Mouse (Mus musculus) limb, embryonic 14.5 days (tissue): ENCODE results near the gene Galnt13. TPM values are rescaled to one million over a fixed set of nuclear protein-coding genes. Genes with fewer than 3 reads are reported as not detected.
A peak's percentile ranks its signal among the peaks of the same experiment; 100 is the strongest.

Experiments
- ATAC-seq: fragments of 200-750 bp; cut with Nextera tagmentation; 2 replicates; pipeline ENCODE4 v1.8.0; 2017; ENCODE audit warnings: low read depth, moderate number of reproducible peaks, moderate TSS enrichment; ENCODE audit not compliant: low FRiP score
- DNase-seq: peaks from one replicate; pipeline ENCODE4 v3.0.0-alpha.2; 2015; ENCODE audit warnings: low spot score
- H3K27ac ChIP-seq: fragments of 300-500 bp; sonication (generic); replicated peaks from 2 replicates; pipeline ENCODE4 v1.5.1; 2014; ENCODE audit warnings: low read depth, mild to moderate bottlenecking, low read length, moderate library complexity, mixed read lengths
- H3K27me3 ChIP-seq: fragments of 300-500 bp; sonication (generic); 2 replicates; pipeline ENCODE4 v1.6.1; 2014; ENCODE audit warnings: low read length, mixed read lengths; ENCODE audit not compliant: control insufficient read depth, insufficient read depth
- H3K36me3 ChIP-seq: fragments of 300-500 bp; sonication (generic); 2 replicates; pipeline ENCODE4 v1.6.1; 2014; ENCODE audit warnings: mild to moderate bottlenecking, low read length, moderate library complexity, mixed read lengths; ENCODE audit not compliant: control insufficient read depth, insufficient read depth
- H3K4me1 ChIP-seq: fragments of 300-500 bp; sonication (generic); 2 replicates; pipeline ENCODE4 v1.6.1; 2014; ENCODE audit warnings: antibody characterized with exemption, low read length, mixed read lengths; ENCODE audit not compliant: control insufficient read depth, insufficient read depth
- H3K4me2 ChIP-seq: fragments of 300-500 bp; sonication (generic); replicated peaks from 2 replicates; pipeline ENCODE4 v1.6.1; 2014; ENCODE audit warnings: low read depth, mild to moderate bottlenecking, low read length, moderate library complexity; ENCODE audit not compliant: severe bottlenecking
- H3K4me3 ChIP-seq: fragments of 300-500 bp; sonication (generic); replicated peaks from 2 replicates; pipeline ENCODE4 v1.5.1; 2014; ENCODE audit warnings: low read length
- H3K9ac ChIP-seq: fragments of 300-500 bp; sonication (generic); 2 replicates; pipeline ENCODE4 v1.6.1; 2014; ENCODE audit warnings: mild to moderate bottlenecking, low read depth, low read length, moderate library complexity; ENCODE audit not compliant: severe bottlenecking
- H3K9me3 ChIP-seq: fragments of 300-500 bp; sonication (generic); 2 replicates; pipeline ENCODE4 v1.6.1; 2016; ENCODE audit warnings: low read length; ENCODE audit not compliant: control insufficient read depth
- POLR2A ChIP-seq: fragments of 200-500 bp; IDR thresholded peaks from 2 replicates; pipeline ENCODE4 v1.8.0; 2012; ENCODE audit warnings: inconsistent platforms, mild to moderate bottlenecking, moderate library complexity, borderline replicate concordance; ENCODE audit not compliant: insufficient read depth, insufficient read length; ENCODE audit errors: extremely low read depth
- WGBS: fragments of 180-500 bp; shearing (Covaris S2); extraction: QIAGEN DNeasy Blood & Tissue Kit; methylation state at CpG from one replicate; pipeline ENCODE4 v1.1.7; 2014; 5-methylcytosine and 5-hydroxymethylcytosine counted together
- polyA plus RNA-seq, 2 experiments: library from polyadenylated mRNA; depleted of rRNA in 1 of 2; stranded (reverse) in 1 of 2; unstranded in 1 of 2; fragments of >200 nt; fragmentation: Nextera tagmentation in 1 of 2; extraction: Ambion mirVana in 1 of 2; gene quantifications; 2 replicates each; pipeline versions ENCODE4 v1.2.1 to v1.2.3; 2012 to 2014

Galnt13 gene
- polyA plus RNA-seq, 2 experiments = 0.55 to 1.5 TPM

DNA sequence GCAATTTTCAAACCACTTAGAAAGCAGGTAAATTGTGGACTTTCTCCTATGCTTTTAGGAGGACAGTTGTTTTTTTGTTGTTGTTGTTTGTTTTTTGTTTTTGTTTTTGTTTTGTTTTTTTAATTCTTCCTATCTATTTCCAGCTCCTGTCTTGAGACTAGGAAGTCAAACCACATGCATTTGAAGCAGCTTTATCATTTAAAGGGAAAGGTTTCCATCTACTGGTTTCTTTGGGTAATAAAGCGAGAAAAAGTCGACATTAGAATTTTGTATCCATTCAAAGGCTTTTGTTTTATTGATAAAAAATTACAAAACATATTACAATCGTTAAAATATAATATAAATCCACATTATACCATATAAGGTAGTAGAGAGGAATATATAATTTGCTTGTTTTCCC is 598.5 kb downstream of the Galnt13 start:
- no peak for TF ChIP-seq POLR2A
- no peaks in the 10 kb centered on the region for H3K4me1 ChIP-seq
- H3K27me3 ChIP-seq = no peaks in the 10 kb centered on the region
- no peak overlapping the region for H3K4me2 ChIP-seq
- DNase-seq (no peak), ATAC-seq (no peak)
- WGBS = 59% methylated on average over 3 of the region's 3 CpGs
- H3K4me3 ChIP-seq = no peak overlapping the region
- no peaks in the 10 kb centered on the region for H3K9me3 ChIP-seq
- H3K36me3 ChIP-seq = no peaks in the 10 kb centered on the region
- no peak overlapping the region for H3K27ac ChIP-seq
- H3K9ac ChIP-seq = no peak overlapping the region

DNA sequence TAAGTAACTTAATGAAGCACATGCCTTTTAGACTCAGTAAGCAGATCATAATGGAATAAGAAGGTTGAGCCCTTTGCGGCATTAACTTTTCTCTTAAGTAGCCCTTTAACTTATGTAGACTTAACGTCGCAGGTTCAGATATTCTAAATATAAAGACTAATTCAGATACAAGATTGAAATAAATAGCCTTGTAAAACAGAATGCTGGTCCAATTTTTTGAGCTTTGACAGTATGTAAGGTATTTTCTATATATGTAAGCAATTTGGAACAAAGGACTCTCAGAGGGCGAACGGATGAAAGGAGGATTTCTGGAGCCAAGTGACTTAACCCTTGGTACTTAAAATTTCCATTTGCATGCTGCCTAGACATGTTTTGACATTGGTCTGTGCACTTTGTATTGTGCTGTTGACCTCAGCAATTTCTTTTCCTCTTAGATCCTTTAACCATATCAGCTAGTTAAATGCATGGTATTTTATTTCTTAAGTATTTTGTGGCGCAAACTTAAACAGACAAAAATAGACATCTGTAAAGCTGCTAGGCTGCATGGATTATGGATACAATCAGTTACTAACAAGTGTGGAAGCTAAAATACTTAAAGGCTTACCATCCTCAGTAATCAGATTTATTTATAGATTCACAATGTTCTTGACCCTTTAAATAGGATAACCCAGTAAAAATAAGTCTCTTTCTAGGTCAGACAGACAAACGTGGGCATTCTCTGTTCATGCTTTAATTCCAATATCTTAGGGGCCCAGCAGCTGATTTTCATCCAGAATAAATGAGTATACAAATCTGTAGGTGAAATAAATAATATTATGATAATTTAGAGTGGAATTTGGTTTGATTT is 629.6 kb downstream of the Galnt13 start:
- Histone ChIP-seq H3K36me3 (no peaks in the 10 kb centered on the region), H3K9ac (no peak overlapping the region), H3K27ac (no peak overlapping the region), H3K9me3 (no peaks in the 10 kb centered on the region), H3K4me3 (no peak overlapping the region), H3K27me3 (no peaks in the 10 kb centered on the region), H3K4me2 (no peak overlapping the region), H3K4me1 (no peaks in the 10 kb centered on the region)
- DNase-seq (no peak), ATAC-seq (no peak)
- no peak for TF ChIP-seq POLR2A
- WGBS = 63% methylated on average over 7 of the region's 7 CpGs

DNA sequence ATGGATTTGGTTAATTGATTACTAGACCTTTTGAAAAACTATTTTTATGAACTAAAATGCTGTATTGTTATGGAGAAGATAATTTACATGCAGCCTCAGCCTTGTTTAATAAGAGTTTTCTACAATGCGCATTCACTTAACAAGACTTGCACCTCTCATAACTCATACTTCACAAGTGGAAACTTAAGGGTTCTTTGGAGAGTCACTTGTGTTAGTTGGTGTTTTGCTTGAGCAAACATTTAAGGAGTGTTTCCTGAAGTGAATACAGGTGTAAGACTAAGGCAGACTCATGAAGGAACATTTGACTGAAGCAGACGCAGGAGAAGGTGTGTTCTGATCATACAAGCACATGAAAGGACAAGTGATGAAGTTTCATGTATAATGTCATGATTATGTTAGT is 649.5 kb downstream of the Galnt13 start:
- H3K27ac ChIP-seq = no peak overlapping the region
- H3K9ac ChIP-seq = no peak overlapping the region
- no peaks in the 10 kb centered on the region for H3K36me3 ChIP-seq
- WGBS = 99% methylated on average over 2 of the region's 2 CpGs
- no peaks in the 10 kb centered on the region for H3K27me3 ChIP-seq
- TF ChIP-seq POLR2A = no peak
- ATAC-seq (no peak), DNase-seq (no peak)
- H3K9me3 ChIP-seq = no peaks in the 10 kb centered on the region
- no peak overlapping the region for H3K4me3 ChIP-seq
- H3K4me2 ChIP-seq = no peak overlapping the region
- no peaks in the 10 kb centered on the region for H3K4me1 ChIP-seq

DNA sequence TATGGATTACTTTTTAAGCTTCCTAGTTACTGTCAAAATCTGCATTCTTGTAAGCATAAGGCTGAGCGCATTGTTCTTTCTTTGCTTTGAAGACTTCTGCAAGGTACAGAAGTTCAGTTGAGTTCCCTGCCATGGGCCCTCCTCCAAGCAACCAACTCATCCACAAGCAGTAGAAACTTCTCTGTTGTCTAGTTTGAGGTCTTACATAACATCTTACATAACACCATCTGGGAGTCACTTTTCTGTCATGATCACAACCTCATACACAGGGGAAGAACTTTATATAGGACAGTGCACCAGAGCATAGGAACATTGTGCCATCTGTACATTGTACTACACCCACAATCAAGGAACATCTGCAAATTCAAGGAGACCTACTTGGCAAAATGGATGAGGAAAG is 651.9 kb downstream of the Galnt13 start:
- TF ChIP-seq POLR2A = no peak
- no peak overlapping the region for H3K4me2 ChIP-seq
- H3K27ac ChIP-seq = no peak overlapping the region
- no peak overlapping the region for H3K4me3 ChIP-seq
- ATAC-seq (no peak), DNase-seq (no peak)
- H3K4me1 ChIP-seq = no peaks in the 10 kb centered on the region
- no peaks in the 10 kb centered on the region for H3K9me3 ChIP-seq
- no peaks in the 10 kb centered on the region for H3K36me3 ChIP-seq
- H3K9ac ChIP-seq = no peak overlapping the region
- whole genome bisulfite sequencing = 97% methylated on average over 1 of the region's 1 CpGs
- H3K27me3 ChIP-seq = no peaks in the 10 kb centered on the region

DNA sequence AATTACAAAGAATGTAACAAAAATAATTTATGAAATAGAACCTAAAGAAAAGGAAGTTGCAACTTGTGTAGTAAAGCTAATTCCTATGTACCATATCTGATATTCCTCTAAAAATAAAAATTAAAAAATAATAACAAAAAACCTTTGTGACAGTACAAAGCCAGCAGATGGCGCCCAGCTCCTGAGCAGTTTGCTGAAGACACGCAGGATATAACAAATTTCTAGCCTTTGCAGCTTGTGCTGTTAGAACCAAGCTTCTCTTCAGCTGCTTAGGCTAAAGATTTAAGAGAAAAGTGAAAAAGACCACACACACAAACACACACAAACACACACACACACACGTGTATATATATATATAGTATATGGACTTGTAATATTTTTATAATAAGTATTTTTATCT is 654.2 kb downstream of the Galnt13 start:
- ATAC-seq (no peak), DNase-seq (peak; percentile 42)
- Histone ChIP-seq H3K27me3 (no peaks in the 10 kb centered on the region), H3K9me3 (no peaks in the 10 kb centered on the region), H3K4me2 (no peak overlapping the region), H3K9ac (no peak overlapping the region), H3K36me3 (no peaks in the 10 kb centered on the region), H3K4me1 (no peaks in the 10 kb centered on the region), H3K4me3 (no peak overlapping the region), H3K27ac (no peak overlapping the region)
- TF ChIP-seq POLR2A = no peak
- 17% methylated on average over 3 of the region's 3 CpGs for WGBS
